Mouse (Mus musculus) kidney, postnatal 36 days (tissue): Measurements from ENCODE around the gene Pld1.
A peak's percentile ranks its signal among the peaks of the same experiment; 100 is the strongest.
"Not testable (repeated sequence)": the region's sequence is repeated elsewhere in the genome, so short reads cannot be mapped to it uniquely, and the experiment has no call there.

Source experiments
- DNase-seq, 2 experiments: peaks; one replicate each; pipeline ENCODE4 v3.0.0; 2021 to 2022; ENCODE audit warnings: mixed read lengths in 2 of 2

The Pld1 gene

GRCm38 (mm10) chr3:27942991-27943390, 4.5 kb downstream of the Pld1 start:
- DNase-seq: peak; percentile 45 to 56

GRCm38 (mm10) chr3:27945397-27945796, 6.9 kb downstream of the Pld1 start:
- not testable (repeated sequence) for DNase-seq

GRCm38 (mm10) chr3:27949175-27949872, 10.8 kb downstream of the Pld1 start:
- peak; percentile 23 to 32 for DNase-seq

- DNase-seq: no peak
Measured at GRCm38 (mm10) chr3:27949873-27950250, 11.4 kb downstream of the Pld1 start.

GRCm38 (mm10) chr3:27950726-27951125, 12.2 kb downstream of the Pld1 start:
- DNase-seq: no peak

GRCm38 (mm10) chr3:27951721-27952120, 13.2 kb downstream of the Pld1 start:
- DNase-seq: no peak

- DNase-seq: no peak
Measured at GRCm38 (mm10) chr3:27956006-27956405, 17.5 kb downstream of the Pld1 start.

GRCm38 (mm10) chr3:27959221-27959620, 20.7 kb downstream of the Pld1 start:
- DNase-seq: peak; percentile 63 to 77

- DNase-seq: no peak
Measured at GRCm38 (mm10) chr3:27961162-27961561, 22.7 kb downstream of the Pld1 start.

GRCm38 (mm10) chr3:27963795-27964201, 25.3 kb downstream of the Pld1 start:
- no peak for DNase-seq

GRCm38 (mm10) chr3:27968671-27969070, 30.2 kb downstream of the Pld1 start:
- DNase-seq: no peak

GRCm38 (mm10) chr3:27973936-27974335, 35.4 kb downstream of the Pld1 start:
- no peak for DNase-seq

GRCm38 (mm10) chr3:27974981-27975380, 36.5 kb downstream of the Pld1 start:
- no peak for DNase-seq

- DNase-seq: peak in 1 of 2 experiments; percentile 53
Measured at GRCm38 (mm10) chr3:27976931-27977544, 38.5 kb downstream of the Pld1 start.

- DNase-seq: no peak
Measured at GRCm38 (mm10) chr3:27978030-27978723, 39.7 kb downstream of the Pld1 start.

- DNase-seq: no peak
Measured at GRCm38 (mm10) chr3:27981591-27981990, 43.1 kb downstream of the Pld1 start.

GRCm38 (mm10) chr3:27982436-27983017, 44.0 kb downstream of the Pld1 start:
- DNase-seq: peak; percentile 87 to 89

GRCm38 (mm10) chr3:27983274-27983673, 44.8 kb downstream of the Pld1 start:
- no peak for DNase-seq

GRCm38 (mm10) chr3:27983935-27984577, 45.6 kb downstream of the Pld1 start:
- DNase-seq: peak; percentile 79 to 93

- no peak for DNase-seq
Measured at GRCm38 (mm10) chr3:27984620-27985019, 46.1 kb downstream of the Pld1 start.

- DNase-seq: no peak
Measured at GRCm38 (mm10) chr3:27985344-27985743, 46.8 kb downstream of the Pld1 start.

- DNase-seq: peak; percentile 36 to 42
Measured at GRCm38 (mm10) chr3:27987891-27988536, 49.5 kb downstream of the Pld1 start.
